Mouse (Mus musculus) heart, postnatal 14 days (tissue): ENCODE results near the gene Gm49776. TPM values are rescaled to one million over a fixed set of nuclear protein-coding genes. Genes with fewer than 3 reads are reported as not detected.
A peak's percentile ranks its signal among the peaks of the same experiment; 100 is the strongest.

ENCODE experiments used
- DNase-seq, 2 experiments: peaks; one replicate each; pipeline ENCODE4 v3.0.0; 2021 to 2022
- intact Hi-C: fragments of 180-260 bp; cut with DNase I; formaldehyde crosslinking; loops from one replicate; pipeline ENCODE4 v1.15.1; 2025
- total RNA-seq, 2 experiments: library from RNA; stranded (reverse); gene quantifications; 2 replicates each; pipeline ENCODE4 v1.2.3; 2021

Gene Gm49776
- total RNA-seq, 2 experiments from 2014 or later: not detected

GRCm38 (mm10) chr16:18235389-18236065, 22.6 kb downstream of the Gm49776 start:
- peak; percentile 74 to 75 for DNase-seq
- intact Hi-C loops: no loop called here

- intact Hi-C loops: no loop called here
- peak; percentile 82 to 88 for DNase-seq
Observed at GRCm38 (mm10) chr16:18234671-18235388, 23.3 kb downstream of the Gm49776 start, which contains the start of gene Zdhhc8. Gene Zdhhc8, minus strand, starts transcription at chr16:18235136.

- intact Hi-C loops: no loop called here
- DNase-seq: no peak
Observed at GRCm38 (mm10) chr16:18233919-18234670, 24.0 kb downstream of the Gm49776 start.

- intact Hi-C loops: no loop called here
- no peak for DNase-seq
Observed at GRCm38 (mm10) chr16:18233451-18233850, 24.7 kb downstream of the Gm49776 start.

- intact Hi-C loops: no loop called here
- no peak for DNase-seq
Observed at GRCm38 (mm10) chr16:18231451-18231850, 26.7 kb downstream of the Gm49776 start.

GRCm38 (mm10) chr16:18231047-18231446, 27.1 kb downstream of the Gm49776 start:
- no peak for DNase-seq
- intact Hi-C loops: no loop called here

- no peak for DNase-seq
- intact Hi-C loops: no loop called here
Observed at GRCm38 (mm10) chr16:18230617-18231016, 27.5 kb downstream of the Gm49776 start.

GRCm38 (mm10) chr16:18229622-18230021, 28.5 kb downstream of the Gm49776 start:
- intact Hi-C loops: no loop called here
- DNase-seq: peak; percentile 65 to 69

GRCm38 (mm10) chr16:18228856-18229255, 29.3 kb downstream of the Gm49776 start:
- no peak for DNase-seq
- intact Hi-C loops: no loop called here

GRCm38 (mm10) chr16:18227897-18228422, 30.2 kb downstream of the Gm49776 start:
- DNase-seq: no peak
- intact Hi-C loops: no loop called here

- intact Hi-C loops: no loop called here
- DNase-seq: no peak
Observed at GRCm38 (mm10) chr16:18227187-18227586, 30.9 kb downstream of the Gm49776 start.

- no peak for DNase-seq
Observed at GRCm38 (mm10) chr16:18222188-18222587, 35.9 kb downstream of the Gm49776 start.

GRCm38 (mm10) chr16:18221543-18221898, 36.6 kb downstream of the Gm49776 start:
- intact Hi-C loops: no loop called here
- DNase-seq: no peak

More at GRCm38 (mm10) chr16:18222188-18222587, 35.9 kb downstream of the Gm49776 start:
- intact Hi-C loops: no loop called here

GRCm38 (mm10) chr16:18220856-18221542, 37.1 kb downstream of the Gm49776 start:
- intact Hi-C loops: no loop called here
- no peak for DNase-seq

GRCm38 (mm10) chr16:18220001-18220400, 38.1 kb downstream of the Gm49776 start:
- DNase-seq: peak in 1 of 2 experiments; percentile 40
- intact Hi-C loops: no loop called here

- intact Hi-C loops: no loop called here
- DNase-seq: no peak
Observed at GRCm38 (mm10) chr16:18218580-18218996, 39.5 kb downstream of the Gm49776 start.

- no peak for DNase-seq
- intact Hi-C loops: no loop called here
Observed at GRCm38 (mm10) chr16:18217579-18217978, 40.5 kb downstream of the Gm49776 start, which contains the start of gene Ccdc188. Gene Ccdc188, plus strand, starts transcription at chr16:18217879.

GRCm38 (mm10) chr16:18214858-18215257, 43.3 kb downstream of the Gm49776 start:
- no peak for DNase-seq
- intact Hi-C loops: no loop called here

GRCm38 (mm10) chr16:18213689-18214088, 44.4 kb downstream of the Gm49776 start:
- DNase-seq: no peak
- intact Hi-C loops: loop anchor here (2.0 kb wide), 1 partner anchor 37 kb away; no protein-coding TSS in a partner anchor
